Mouse (Mus musculus): ENCODE data around the gene Zfp385b.

DNA sequence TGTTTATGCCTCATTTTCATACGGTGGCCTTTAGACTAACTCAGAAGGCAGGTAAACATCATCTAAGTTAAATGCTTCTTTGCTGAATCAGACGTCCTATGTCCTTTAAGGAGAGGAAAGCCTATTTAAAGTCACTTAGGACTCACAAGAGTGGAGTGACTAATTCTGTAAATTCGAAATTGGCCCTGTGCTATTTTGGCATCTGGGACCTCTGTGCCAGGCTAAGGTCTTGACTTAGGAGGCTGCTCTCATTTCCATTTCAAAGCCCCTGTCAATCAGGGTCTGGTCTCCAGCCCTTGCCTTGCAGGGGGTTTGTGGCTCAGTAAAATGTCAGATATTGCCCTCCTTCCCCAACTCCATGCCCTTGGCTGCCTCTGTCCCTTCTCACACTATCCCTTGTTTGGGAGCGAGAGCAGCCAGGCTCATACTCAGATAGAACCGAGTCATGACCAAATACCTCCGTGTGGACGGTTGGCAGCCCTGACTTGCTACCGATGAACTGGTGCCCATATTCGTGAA, 383.1 kb downstream of the Zfp385b start:
- TF ChIP-seq POLR2A (IDR thresholded peaks at IDR 0.05; ENCODE audit: low read depth, low read length) = no peak
- no peak for TF ChIP-seq CTCF (IDR thresholded peaks at IDR 0.05; ENCODE audit: borderline replicate concordance, insufficient read depth, low read length)

Data from embryonic fibroblast, embryonic 13.5 days (primary cell).